Mouse (Mus musculus): ENCODE results near the gene Acvr1b.

Acvr1b gene

DNA sequence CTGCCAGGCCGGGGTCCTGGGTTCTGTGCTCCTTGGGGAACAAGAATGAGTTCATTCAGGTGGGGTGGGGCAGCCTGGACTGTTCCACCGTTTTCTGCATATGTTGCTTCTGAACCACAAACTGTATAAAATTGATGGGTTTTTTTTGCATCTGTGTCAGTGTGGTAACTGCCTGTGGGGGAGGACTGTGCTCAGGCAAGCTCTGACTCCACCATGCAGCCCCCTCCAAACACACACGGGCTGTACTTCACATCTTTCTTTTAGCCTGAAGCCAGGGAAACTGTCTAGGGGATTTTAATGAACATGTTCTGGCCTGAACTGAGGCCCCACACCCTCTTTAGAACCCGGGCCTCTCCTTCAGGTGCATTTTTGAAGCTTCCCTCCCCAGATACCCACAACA is 58.7 kb downstream of the Acvr1b start:
- no peak for DNase-seq

DNA sequence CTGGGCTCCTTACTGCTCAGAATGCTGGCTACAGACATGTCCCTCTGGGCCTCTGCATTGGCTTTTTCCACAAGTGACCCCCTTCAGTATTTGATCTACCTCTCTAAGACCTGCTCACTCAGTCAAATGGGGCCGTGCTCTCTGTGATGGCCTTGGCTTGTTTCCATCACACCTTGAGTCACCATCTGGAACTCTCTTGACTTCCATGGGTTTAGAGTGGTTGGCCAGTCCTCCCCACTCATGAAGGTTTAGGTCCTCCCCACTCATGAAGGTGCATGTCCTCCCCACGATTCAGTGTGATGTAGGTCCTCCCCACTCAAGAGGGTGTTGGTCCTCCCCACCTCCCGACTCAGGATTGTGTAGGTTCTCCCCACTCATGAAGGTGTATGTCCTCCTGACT is 59.3 kb downstream of the Acvr1b start:
- DNase-seq, result no peak

DNA sequence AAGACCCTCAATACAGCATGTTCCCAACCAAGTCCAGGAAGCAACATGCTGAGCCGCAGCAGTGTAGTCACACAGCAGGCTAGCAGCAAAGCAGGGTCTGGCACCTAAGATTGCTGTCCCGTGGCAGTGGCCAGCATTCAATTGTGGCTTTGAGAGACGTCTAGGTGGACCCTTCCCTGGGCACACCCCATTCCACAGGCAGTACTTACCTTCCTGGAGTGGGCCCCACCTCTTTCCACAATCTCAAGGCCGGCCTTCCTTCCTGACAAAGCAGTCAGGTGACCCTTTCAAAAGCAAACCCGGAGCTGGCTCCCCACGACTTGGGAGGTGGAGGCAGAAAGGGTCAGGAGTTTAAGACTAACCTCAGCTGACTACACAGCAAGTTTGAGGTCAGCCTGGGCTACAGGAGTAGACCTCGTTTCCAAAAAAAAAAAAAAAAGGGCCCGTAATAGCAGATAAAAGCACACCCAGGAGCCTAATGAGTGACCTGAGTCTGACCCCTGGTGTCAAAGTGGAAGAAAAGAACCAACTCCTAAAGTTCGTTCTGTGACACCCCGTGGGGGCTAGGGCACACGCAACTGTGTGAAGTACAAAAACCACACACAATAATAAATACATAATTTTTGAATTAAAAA is 59.9 kb downstream of the Acvr1b start:
- no peak for DNase-seq

DNA sequence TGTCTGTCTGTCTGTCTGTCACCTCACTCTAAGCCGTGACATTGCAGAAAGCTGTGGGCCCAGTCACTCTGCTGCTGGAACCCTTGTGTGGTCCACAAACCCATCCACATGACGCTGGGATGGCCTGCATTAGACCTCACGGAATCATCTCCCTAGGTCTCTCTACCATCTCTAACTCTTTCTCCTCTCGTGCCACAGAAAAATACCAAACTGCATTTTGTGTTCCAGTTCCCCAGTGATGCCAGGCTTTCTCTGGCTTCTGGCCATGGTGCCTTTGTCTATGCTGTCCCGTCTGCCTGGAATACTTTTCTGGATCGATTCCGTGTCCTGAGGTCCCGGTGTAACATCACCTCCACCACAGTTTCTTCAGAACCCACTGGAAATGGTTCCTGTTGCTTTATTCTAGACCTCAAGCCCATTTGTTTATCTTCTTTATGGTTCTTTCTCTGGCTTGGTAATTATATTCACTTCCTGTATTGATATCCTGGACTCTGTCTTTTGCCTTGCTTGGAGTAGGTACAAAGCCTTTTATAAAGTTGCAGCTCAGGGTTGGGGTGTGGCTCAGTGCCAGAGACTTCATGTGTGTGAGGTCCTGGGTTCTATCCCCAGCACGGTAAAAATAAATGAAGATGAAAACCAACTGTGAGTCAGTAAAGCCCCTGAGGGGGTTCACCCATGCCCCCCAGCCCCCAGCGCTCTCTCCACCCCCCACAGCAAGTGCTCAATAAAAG is 60.9 kb downstream of the Acvr1b start:
- DNase-seq, result peak in 1 of 2 experiments; percentile 47

DNA sequence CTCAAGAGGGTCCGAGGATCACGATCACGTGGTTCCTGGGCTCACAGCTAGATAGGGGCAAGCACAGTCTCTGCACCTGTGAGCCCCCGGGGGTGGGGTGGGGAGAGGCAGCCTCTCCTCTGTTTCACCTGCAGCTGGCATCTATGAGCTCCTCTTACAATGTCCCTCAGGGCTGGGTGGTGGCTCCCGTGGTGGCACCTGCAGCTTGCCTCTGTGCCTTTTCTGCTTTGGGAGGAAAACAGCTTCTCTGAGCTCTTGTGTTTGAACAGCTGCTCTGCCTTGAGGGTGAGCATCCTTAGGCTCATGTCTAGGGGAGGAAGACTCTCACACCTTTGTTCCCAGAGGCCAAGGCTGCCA is 61.5 kb downstream of the Acvr1b start:
- DNase-seq, result no peak

DNA sequence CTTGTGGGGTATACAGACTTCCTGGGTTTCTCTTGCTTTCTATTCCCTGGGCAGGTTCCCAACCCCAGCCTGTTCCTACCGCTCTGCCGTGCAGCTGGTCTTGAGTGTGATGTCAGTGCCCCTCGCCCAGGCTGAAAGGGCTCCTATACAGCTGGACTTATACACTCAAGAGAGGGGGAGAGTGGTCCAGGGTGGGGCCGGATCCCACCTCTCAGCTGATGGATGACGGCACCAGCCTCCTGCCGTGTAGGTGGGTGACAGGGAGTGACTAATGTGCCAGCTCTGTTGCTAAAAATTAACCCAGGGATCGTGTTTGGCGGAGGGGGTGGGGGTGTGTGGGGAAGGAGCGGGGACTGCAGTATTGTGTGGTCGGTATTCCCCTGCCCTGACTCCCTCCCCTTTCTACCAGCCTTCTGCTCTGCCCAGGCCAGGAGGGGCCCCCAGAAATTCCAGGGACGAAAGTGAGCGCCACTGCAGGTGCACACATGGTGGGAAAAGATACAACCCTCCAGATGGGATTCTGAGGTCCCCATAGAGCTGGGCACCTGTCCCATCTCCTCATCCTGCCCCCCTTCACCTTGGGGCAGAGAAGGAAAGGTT is 62.0 kb downstream of the Acvr1b start:
- DNase-seq, result no peak

DNA sequence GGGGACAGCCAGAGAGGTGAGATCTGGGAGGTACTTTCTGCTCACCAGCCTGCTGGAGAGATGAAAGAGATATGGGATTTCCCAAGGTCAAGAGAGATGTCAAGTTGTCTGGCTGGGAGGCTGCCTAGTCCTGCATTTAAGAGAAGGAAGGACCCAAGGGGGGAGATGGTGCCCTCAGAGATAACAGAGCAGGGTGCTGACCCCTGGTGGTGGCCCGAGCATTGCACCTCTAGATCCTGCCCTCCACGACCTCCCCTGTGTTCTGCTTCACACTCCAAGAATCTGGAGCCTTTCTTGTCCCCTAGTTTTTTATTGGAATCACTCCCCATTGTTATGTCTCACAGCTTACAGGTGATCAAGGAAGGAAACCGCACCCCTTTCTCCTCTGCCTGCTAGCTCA is 63.0 kb downstream of the Acvr1b start:
- peak; percentile 81 to 85 for DNase-seq

DNA sequence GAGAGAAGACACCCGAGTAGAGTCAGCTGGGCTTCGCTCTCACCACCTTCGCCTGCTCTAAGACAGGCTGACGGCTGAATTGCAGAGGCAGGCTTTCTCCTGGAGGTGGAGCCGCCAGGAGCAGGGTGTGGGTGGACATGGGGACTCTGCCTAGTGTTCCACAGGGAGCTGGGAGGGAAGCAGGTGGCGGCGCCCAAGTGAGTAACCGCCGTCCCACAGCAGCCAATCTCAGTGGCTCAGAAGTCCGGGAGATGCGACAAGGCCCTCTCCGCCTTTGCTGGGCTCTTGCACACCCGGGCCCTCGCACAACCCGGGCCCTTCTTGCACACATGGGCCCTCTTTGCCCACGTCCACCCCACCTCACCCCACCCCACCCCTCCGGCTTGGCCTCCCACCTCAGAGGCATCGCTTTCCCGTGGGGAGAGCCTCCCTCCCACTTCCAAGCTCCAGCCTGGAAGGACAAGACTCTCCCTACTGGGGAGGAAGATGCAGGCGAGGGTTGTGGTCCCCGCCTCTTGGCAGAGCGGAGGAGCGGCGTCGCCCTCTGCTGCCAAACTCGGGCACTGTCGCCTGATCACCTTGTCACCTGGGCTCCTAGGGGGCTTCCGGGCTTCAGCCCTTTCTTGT is 65.1 kb downstream of the Acvr1b start:
- DNase-seq, result peak; percentile 82 to 84

DNA sequence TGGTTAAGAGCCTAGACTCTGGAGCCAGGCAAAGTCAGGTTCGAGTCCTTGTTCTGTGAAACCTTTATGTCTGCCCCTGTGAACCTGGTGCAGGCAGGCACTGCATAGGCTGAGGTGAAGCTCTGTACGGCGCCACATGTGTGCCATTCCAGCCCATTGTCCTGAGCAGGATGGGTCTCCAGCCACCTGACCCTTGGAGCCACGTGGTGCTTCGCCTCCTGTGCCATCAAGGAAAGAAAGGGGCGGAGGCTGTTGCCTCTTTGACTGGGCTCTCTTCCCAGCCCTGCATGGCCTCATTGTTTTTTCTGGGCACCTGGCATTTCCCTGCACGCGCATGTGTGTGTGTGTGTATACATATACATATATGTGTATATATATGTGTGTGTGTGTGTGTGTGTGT is 66.0 kb downstream of the Acvr1b start:
- DNase-seq, result no peak

DNA sequence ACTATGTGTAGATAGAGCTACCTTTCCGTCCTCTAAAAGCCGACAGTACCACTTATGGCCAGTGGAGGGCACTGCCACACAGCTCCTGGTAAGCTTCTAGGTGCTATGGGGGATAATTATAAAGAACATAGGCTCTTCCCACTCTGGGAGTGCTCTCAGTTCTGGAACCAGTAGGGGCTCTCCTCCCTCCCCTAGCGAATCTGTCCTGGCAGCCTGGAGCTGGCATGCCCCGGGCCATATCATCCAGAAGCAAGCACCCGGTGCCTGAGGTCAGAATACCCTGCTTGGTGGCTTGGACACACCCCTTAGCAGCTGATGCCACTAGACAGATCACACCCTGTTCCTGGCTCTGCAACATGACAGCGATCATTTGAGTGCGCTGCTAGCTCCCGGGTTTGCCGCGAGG is 66.9 kb downstream of the Acvr1b start:
- peak; percentile 90 to 91 for DNase-seq

DNA sequence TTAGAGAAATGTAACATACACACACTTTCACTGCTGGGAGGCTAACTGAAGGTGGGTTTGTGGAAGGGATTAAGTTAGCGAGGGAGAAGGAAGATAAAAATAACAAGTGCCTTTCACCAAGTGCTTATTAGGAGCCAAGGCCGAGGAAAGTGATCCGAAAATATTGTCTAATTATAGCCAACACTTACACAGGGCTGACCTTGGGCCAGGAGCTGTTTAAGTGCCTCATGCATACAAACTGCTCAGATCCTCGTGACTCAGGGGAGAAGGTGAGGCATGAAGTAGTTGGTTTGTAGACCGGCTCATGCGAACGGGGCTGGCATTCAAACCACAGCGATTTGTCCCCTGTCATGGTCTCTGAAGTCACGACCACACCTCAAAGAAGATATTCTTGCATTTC is 67.4 kb downstream of the Acvr1b start:
- DNase-seq, result no peak

DNA sequence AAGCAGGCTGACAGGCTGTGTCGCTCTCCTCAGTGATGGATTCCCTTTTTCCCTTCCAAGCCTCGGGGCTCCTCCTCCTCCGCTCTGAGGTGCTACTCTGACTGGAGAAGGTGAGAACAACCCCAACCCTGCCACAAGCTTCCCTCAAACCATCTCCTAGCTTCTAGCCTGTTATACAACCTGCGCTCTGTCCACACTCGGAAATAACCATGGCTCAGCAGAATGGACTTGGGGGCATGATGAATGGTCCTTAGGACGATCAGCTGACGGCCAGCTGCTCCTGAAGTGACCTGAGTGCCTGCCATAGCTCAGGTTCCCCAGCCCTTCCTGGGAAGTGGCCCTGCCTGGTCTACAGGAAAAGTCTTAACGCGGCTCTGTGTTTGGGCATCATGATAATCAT is 68.0 kb downstream of the Acvr1b start:
- no peak for DNase-seq

DNA sequence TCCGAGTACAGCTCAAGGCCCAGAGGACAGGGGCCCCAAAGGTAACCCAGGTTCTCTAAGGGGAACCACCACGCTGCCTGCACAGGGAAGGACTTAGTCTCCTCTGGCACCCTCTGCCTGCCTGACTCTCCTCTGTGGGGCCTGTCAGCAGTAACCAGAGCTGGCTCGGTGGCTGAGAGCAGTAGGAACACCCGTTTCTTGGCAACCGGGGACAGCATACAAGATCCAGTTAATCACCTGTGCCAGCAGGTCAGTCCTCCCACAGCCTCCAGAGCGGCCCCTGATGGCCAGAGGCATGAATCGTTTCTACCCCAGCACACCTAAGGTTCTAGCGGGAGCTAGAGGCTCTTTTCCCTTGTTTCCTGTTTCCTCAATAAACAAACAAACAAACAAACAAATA is 68.8 kb downstream of the Acvr1b start:
- peak; percentile 84 to 85 for DNase-seq

DNA sequence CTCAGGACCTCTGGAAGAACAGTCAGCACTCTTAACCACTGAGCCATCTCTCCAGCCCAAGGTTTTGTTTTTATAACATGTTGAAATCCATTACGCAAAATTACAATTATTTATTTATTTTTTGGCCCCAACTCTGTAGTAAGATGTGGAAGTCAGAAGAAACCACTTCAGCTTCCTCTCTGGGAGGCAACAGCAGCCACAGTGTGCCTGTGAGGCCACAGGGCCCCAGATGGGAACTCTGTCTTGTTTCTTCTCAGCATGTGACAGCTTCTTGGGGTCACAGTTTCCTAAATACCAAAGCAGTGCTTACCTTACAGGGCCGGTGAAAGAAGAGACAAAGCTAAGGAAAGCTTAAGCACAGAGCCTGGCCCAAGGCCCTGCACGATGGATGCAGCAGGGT is 70.1 kb downstream of the Acvr1b start:
- DNase-seq, result no peak

DNA sequence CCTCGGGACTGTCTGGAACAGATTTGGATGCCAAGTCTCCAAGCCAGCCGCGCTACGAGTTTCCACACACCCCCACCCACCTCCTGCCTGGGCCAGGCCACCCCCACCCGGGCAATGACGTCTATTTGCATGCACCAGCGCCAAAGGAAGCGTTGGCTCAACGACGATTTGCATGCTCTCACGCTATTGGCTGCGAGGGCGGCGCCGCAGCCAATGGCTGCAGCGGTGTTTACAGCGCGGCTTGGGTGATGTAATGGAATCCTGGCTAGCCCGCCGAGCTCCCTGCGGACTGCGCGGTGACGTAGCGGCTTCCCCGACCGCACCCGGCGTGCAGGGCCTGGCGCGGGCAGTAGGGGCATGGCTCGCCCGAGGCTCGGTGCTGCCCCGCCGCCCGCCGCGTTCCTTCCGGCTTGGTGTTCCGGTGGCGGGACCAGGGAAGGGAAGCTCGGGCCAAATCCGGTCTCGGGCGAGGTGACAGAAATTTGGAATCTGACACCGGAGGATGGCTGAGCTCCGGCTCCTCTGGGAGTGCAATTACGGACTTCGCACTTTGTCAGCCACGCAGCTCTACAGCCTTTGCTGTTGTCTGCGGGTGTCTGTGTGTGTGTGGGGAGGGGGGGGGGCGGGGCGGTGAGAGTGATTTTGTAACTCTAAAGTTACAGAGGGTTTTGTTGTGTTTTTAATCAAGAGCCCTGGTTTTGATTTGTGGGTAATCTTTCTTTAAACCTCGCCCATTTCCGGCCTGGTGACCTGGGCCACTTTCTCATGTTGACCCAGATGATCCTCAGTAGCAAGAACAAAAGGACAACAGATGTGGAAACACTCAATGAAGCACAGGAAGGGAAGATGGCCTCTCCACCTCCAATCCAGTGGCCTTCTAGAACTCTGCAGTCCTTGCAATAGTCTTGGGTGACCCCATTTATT is 72.6 kb downstream of the Acvr1b start:
- peak; percentile 96 to 97 for DNase-seq

DNA sequence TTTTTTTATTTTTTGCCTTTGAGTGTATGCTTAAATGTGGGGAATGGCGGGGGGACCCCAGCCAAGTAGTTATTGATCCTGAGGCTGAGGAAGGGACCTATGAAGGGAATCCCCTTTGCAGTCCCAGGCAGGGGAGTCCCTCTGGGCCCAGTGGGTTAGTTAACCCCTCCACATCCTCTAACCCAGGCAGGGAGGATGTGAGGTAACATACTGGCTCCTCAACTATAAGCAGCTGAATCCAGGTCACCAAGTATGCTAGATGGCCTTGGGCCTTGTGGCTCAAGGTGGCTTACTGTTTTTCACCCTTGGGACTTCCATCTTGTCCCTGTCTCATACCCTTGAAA is 73.3 kb downstream of the Acvr1b start:
- DNase-seq, result no peak

DNA sequence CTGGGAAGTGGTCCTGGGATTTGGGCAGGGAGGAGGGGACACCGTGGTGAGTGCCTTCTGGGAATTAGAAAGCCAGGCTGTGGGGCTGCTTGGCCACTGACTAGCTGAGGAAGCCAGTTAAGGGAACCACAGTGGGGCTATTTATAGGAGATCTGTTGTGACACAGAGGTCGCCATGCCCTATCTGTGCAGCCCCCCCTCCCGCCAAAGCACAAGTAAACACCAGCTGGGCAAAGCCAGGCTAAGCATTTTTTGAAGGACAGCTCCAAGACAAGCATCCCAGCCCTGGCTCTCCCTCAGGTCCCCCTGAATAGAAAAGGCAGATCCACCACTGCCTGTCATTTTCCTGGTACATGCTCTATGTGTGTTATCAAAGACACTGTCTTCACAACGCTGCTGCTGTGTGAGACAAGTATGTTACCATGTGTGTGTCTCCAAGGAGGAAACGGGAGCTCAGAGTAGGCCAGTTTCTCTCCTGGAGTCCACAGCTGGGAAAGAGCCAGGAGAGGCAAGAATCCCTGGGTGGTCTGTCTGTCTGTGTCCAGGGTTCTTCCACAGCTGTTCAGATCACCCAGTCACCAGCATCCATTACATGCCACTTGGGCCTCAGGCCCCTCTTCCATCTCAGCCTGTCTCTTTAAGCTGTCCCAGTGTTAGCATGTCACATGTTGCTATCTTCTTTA is 74.3 kb downstream of the Acvr1b start:
- no peak for DNase-seq

DNA sequence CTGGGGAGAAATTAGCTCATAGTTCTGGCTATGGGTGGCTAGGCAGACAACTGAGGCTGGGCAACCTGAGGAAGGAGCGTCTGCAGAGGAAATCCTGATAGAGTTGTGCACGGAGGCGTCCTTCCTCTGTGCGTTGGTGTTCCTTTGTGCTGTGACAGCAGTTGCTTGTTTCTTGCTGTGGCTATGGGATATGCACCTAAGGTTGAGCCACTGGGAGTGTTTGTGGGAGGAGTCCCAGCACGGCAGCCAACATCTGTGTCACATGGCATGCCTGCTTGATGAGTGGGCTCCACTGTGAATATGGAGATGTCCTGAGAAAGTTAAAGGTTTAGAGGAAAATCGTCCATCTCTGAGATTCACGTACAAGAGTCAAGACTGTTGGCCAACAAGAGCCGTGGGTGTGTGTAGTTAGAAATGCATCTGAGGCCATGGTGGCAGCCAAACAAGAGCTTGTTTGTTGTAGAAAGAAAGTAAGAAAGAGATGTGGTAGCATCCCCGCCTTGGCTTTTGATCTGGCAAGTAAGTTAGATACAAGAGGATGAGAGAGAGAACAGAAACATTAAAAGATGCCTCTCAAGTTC is 76.4 kb downstream of the Acvr1b start:
- no peak for DNase-seq

DNA sequence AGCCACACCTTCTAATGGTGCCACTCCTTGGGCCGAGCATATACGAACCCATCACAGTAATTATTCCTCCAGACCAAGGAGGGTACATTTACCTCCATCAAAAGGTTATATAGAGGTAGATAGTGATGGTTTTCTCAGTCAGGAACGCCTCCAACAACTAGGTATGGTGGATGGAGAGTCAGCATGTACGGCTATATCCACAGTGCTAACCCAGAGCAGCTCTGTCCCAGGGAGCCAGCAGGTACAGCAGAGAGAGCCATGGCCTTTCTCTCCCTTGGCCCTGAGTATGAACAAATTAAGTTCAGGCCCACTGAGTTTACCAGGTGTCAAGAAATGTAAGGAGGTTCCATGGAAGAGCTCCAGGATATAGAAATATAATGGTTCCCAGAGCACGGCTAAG is 78.1 kb downstream of the Acvr1b start:
- DNase-seq, result no peak

DNA sequence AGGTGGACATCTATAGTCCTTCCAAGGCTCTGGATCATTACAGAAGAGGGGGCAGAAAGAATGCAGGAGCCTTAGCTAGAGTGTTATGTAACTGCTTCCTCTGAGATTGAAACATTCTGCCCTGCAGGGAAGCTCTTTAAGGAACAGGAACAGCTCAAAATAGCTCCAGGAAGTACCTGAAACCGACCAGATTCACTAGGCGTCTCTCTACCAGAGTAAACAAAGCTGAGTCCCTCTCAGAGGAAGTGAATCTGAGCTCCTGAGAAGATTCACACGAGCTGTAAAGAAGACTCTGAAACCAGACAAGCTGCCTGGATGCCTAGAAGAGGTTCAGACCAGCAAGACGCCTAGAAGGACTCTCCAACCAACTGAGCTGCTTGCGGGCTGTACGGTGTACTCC is 78.7 kb downstream of the Acvr1b start:
- DNase-seq, result no peak

DNA sequence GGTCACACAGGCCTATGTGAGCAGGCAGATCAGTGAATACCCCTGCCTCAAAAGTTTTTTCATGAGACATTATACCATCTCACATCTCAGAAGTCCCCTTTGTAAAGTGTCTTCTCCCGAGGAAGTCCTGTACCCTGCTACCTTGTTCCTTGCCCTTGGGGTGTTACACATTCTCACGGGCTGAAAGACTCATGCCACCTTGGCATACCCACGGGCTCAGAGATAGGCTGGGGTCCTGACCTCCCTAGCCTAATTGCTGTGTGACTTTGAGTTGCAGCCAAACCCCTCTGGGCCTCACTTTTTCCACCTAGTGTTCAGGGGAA is 79.7 kb downstream of the Acvr1b start:
- DNase-seq, result no peak
